Mouse (Mus musculus): ENCODE data around the gene Thtpa.

DNA sequence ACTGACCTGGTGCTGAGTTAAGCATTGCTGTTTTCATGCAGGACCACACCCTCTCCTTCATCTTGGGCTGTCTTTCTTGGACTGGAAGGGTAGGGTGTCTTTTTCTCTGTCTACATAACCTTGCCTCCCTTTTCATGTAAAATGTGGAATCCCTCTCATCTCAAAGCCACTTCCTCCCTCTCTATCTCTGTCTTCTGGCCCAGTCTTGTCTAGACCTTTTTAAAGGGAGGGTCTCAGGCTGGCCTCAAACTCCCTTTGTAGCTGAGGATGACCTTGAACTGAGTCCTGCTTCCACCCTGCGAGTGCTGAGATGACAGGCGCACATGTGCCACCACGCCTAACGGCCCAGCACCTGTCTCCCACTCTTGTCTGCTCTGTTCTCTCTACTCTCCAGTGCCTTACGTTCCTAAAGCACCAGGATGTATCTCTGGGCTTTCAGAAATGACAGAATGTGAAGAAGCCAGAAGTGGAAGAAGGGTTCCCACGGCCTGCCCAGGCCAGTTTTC lies 8.5 kb upstream of the Thtpa start:
- TF ChIP-seq POLR2A (IDR thresholded peaks at IDR 0.05; ENCODE audit: borderline replicate concordance, insufficient read depth, low read length) (no peak), CTCF (IDR thresholded peaks at IDR 0.05; ENCODE audit: borderline replicate concordance, insufficient read depth, low read depth, low read length) (no peak)
